Mouse (Mus musculus): ENCODE results near the gene Gm10203. TPM values are rescaled to one million over a fixed set of nuclear protein-coding genes. Genes with fewer than 3 reads are reported as not detected.

Gene Gm10203
- polyA plus RNA-seq, 1 experiment from 2014 or later: not detected

GRCm38 (mm10) chr6:149126675-149127074 is 3.3 kb upstream of the Gm10203 start:
- ATAC-seq (ENCODE audit: low FRiP score): peak; percentile 30; the same call in 1 of the 2 replicates
- Histone ChIP-seq H3K27me3 (ENCODE audit: control insufficient read depth, insufficient read depth, low read length) (no peaks in the 10 kb centered on the region), H3K4me1 (ENCODE audit: control insufficient read depth, insufficient read depth, low read length) (no peaks in the 10 kb centered on the region; the same call in 1 of the 2 replicates), H3K27ac (ENCODE audit: low read depth, low read length) (no peak overlapping the region), H3K36me3 (ENCODE audit: control insufficient read depth, insufficient read depth, low read length) (no peaks in the 10 kb centered on the region), H3K4me3 (ENCODE audit: low read depth, low read length) (no peak overlapping the region), H3K4me2 (no peak overlapping the region), H3K9me3 (ENCODE audit: control insufficient read depth, low read length) (no peaks in the 10 kb centered on the region), H3K9ac (ENCODE audit: low read length) (no peak overlapping the region)
- 64% methylated on average over 4 of the region's 4 CpGs for WGBS
- peak; percentile 83 for DNase-seq (ENCODE audit: low spot score, missing footprints)

- Histone ChIP-seq H3K4me1 (ENCODE audit: control insufficient read depth, insufficient read depth, low read length) (no peaks in the 10 kb centered on the region; the same call in 1 of the 2 replicates), H3K9me3 (ENCODE audit: control insufficient read depth, low read length) (no peaks in the 10 kb centered on the region), H3K9ac (ENCODE audit: low read length) (no peak overlapping the region), H3K4me3 (ENCODE audit: low read depth, low read length) (no peak overlapping the region), H3K4me2 (no peak overlapping the region), H3K27ac (ENCODE audit: low read depth, low read length) (no peak overlapping the region), H3K36me3 (ENCODE audit: control insufficient read depth, insufficient read depth, low read length) (no peaks in the 10 kb centered on the region), H3K27me3 (ENCODE audit: control insufficient read depth, insufficient read depth, low read length) (no peaks in the 10 kb centered on the region)
- DNase-seq (ENCODE audit: low spot score, missing footprints): peak; percentile 82
- 9% methylated on average over 3 of the region's 3 CpGs for whole genome bisulfite sequencing
- no peak for ATAC-seq (ENCODE audit: low FRiP score)
These were observed 1.1 kb downstream of the Gm10203 start for GRCm38 (mm10) chr6:149131111-149131510.

GRCm38 (mm10) chr6:149132311-149133077 is 2.5 kb downstream of the Gm10203 start:
- Histone ChIP-seq H3K9me3 (ENCODE audit: control insufficient read depth, low read length) (no peaks in the 10 kb centered on the region), H3K27me3 (ENCODE audit: control insufficient read depth, insufficient read depth, low read length) (no peaks in the 10 kb centered on the region), H3K4me1 (ENCODE audit: control insufficient read depth, insufficient read depth, low read length) (no peaks in the 10 kb centered on the region; the same call in 1 of the 2 replicates), H3K27ac (ENCODE audit: low read depth, low read length) (no peak overlapping the region), H3K4me2 (no peak overlapping the region), H3K4me3 (ENCODE audit: low read depth, low read length) (no peak overlapping the region), H3K9ac (ENCODE audit: low read length) (no peak overlapping the region), H3K36me3 (ENCODE audit: control insufficient read depth, insufficient read depth, low read length) (no peaks in the 10 kb centered on the region)
- peak; percentile 71 for ATAC-seq (ENCODE audit: low FRiP score)
- DNase-seq (ENCODE audit: low spot score, missing footprints): peak; percentile 92
- 34% methylated on average over 5 of the region's 5 CpGs for WGBS

- WGBS: 24% methylated on average over 5 of the region's 5 CpGs
- no peak overlapping the region for H3K27ac ChIP-seq (ENCODE audit: low read depth, low read length)
- no peak overlapping the region for H3K9ac ChIP-seq (ENCODE audit: low read length)
- no peaks in the 10 kb centered on the region; the same call in 1 of the 2 replicates for H3K4me1 ChIP-seq (ENCODE audit: control insufficient read depth, insufficient read depth, low read length)
- H3K4me3 ChIP-seq (ENCODE audit: low read depth, low read length): no peak overlapping the region
- H3K27me3 ChIP-seq (ENCODE audit: control insufficient read depth, insufficient read depth, low read length): no peaks in the 10 kb centered on the region
- DNase-seq (ENCODE audit: low spot score, missing footprints): peak; percentile 35
- H3K9me3 ChIP-seq (ENCODE audit: control insufficient read depth, low read length): no peaks in the 10 kb centered on the region
- no peak for ATAC-seq (ENCODE audit: low FRiP score)
- no peak overlapping the region for H3K4me2 ChIP-seq
- no peaks in the 10 kb centered on the region for H3K36me3 ChIP-seq (ENCODE audit: control insufficient read depth, insufficient read depth, low read length)
These were observed 4.6 kb downstream of the Gm10203 start for GRCm38 (mm10) chr6:149134391-149135150.

GRCm38 (mm10) chr6:149135631-149136030 is 5.7 kb downstream of the Gm10203 start:
- no peak overlapping the region for H3K4me2 ChIP-seq
- DNase-seq (ENCODE audit: low spot score, missing footprints): peak; percentile 67
- WGBS: 83% methylated on average over 6 of the region's 6 CpGs
- H3K36me3 ChIP-seq (ENCODE audit: control insufficient read depth, insufficient read depth, low read length): no peaks in the 10 kb centered on the region
- H3K9ac ChIP-seq (ENCODE audit: low read length): no peak overlapping the region
- H3K4me3 ChIP-seq (ENCODE audit: low read depth, low read length): no peak overlapping the region
- no peaks in the 10 kb centered on the region; the same call in 1 of the 2 replicates for H3K4me1 ChIP-seq (ENCODE audit: control insufficient read depth, insufficient read depth, low read length)
- H3K27me3 ChIP-seq (ENCODE audit: control insufficient read depth, insufficient read depth, low read length): no peaks in the 10 kb centered on the region
- ATAC-seq (ENCODE audit: low FRiP score): no peak
- no peak overlapping the region for H3K27ac ChIP-seq (ENCODE audit: low read depth, low read length)
- H3K9me3 ChIP-seq (ENCODE audit: control insufficient read depth, low read length): no peaks in the 10 kb centered on the region

GRCm38 (mm10) chr6:149137936-149138335 is 8.0 kb downstream of the Gm10203 start:
- Histone ChIP-seq H3K9ac (ENCODE audit: low read length) (no peak overlapping the region), H3K4me1 (ENCODE audit: control insufficient read depth, insufficient read depth, low read length) (0 out of 2 replicates have a peak, but pooled peaks cover 2% of the 10 kb centered on the region), H3K27ac (ENCODE audit: low read depth, low read length) (no peak overlapping the region), H3K9me3 (ENCODE audit: control insufficient read depth, low read length) (no peaks in the 10 kb centered on the region), H3K4me3 (ENCODE audit: low read depth, low read length) (no peak overlapping the region), H3K27me3 (ENCODE audit: control insufficient read depth, insufficient read depth, low read length) (no peaks in the 10 kb centered on the region), H3K4me2 (no peak overlapping the region), H3K36me3 (ENCODE audit: control insufficient read depth, insufficient read depth, low read length) (no peaks in the 10 kb centered on the region)
- WGBS: 80% methylated on average over 2 of the region's 2 CpGs
- DNase-seq (ENCODE audit: low spot score, missing footprints) (no peak), ATAC-seq (ENCODE audit: low FRiP score) (no peak)

GRCm38 (mm10) chr6:149139011-149139410 is 9.0 kb downstream of the Gm10203 start:
- Histone ChIP-seq H3K9ac (ENCODE audit: low read length) (no peak overlapping the region), H3K9me3 (ENCODE audit: control insufficient read depth, low read length) (no peaks in the 10 kb centered on the region), H3K27ac (ENCODE audit: low read depth, low read length) (no peak overlapping the region), H3K4me1 (ENCODE audit: control insufficient read depth, insufficient read depth, low read length) (0 out of 2 replicates have a peak, but pooled peaks cover 2% of the 10 kb centered on the region), H3K27me3 (ENCODE audit: control insufficient read depth, insufficient read depth, low read length) (no peaks in the 10 kb centered on the region), H3K4me3 (ENCODE audit: low read depth, low read length) (no peak overlapping the region), H3K4me2 (no peak overlapping the region), H3K36me3 (ENCODE audit: control insufficient read depth, insufficient read depth, low read length) (no peaks in the 10 kb centered on the region)
- WGBS: 88% methylated on average over 3 of the region's 3 CpGs
- ATAC-seq (ENCODE audit: low FRiP score) (no peak), DNase-seq (ENCODE audit: low spot score, missing footprints) (peak; percentile 80)

- no peaks in the 10 kb centered on the region for H3K9me3 ChIP-seq (ENCODE audit: control insufficient read depth, low read length)
- DNase-seq (ENCODE audit: low spot score, missing footprints) (no peak), ATAC-seq (ENCODE audit: low FRiP score) (no peak)
- H3K4me1 ChIP-seq (ENCODE audit: control insufficient read depth, insufficient read depth, low read length): 0 out of 2 replicates have a peak, but pooled peaks cover 2% of the 10 kb centered on the region
- H3K4me2 ChIP-seq: no peak within 1 kb of the TSS
- no peaks in the 10 kb centered on the region for H3K36me3 ChIP-seq (ENCODE audit: control insufficient read depth, insufficient read depth, low read length)
- H3K27ac ChIP-seq (ENCODE audit: low read depth, low read length): no peak within 1 kb of the TSS
- WGBS: 84% methylated on average over 1 of the region's 1 CpGs
- no peak within 1 kb of the TSS for H3K9ac ChIP-seq (ENCODE audit: low read length)
- no peaks in the 10 kb centered on the region for H3K27me3 ChIP-seq (ENCODE audit: control insufficient read depth, insufficient read depth, low read length)
- H3K4me3 ChIP-seq (ENCODE audit: low read depth, low read length): no peak within 1 kb of the TSS
These were observed 9.5 kb downstream of the Gm10203 start, which contains the start of gene Etfbkmt for GRCm38 (mm10) chr6:149139471-149139870. Gene Etfbkmt, plus strand, starts transcription at chr6:149139849.
